Mouse (Mus musculus) c-Kit-positive CD71-positive TER-119-positive erythroid progenitor cells, embryonic 14.5 days (primary cell): ENCODE results near the gene Gm7073.

ENCODE experiments used
- DNase-seq: peaks from one replicate; pipeline ENCODE4 v3.0.0-alpha.2; 2013; ENCODE audit warnings: low spot score

Gm7073 gene

DNA sequence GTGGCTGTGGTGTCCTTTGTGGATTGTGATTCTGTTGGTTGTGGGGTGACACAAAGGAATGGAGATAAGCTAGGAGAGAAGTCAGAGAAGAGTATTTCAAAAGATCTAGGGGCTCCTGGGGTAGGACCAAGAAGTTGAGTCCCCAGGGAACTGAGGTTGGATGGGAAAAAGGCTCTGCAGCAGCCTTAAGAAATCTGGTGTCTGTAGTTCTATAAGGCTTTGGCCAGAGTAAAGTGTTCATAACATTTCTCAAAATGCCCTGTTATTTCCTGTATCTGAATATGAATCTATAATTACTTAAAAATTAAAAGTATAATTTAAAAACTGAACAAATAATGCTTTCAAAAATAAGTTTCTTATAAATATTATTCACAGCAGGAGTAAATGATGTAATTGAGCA, at the start of gene Gm7073:
Gm7073 (minus strand) TSS at position 101 of the 400 bp plus-strand sequence.
- DNase-seq, result no peak

- no peak for DNase-seq
Measured at GRCm38 (mm10) chrX:60570539-60570938, 31.5 kb upstream of the Gm7073 start.

DNA sequence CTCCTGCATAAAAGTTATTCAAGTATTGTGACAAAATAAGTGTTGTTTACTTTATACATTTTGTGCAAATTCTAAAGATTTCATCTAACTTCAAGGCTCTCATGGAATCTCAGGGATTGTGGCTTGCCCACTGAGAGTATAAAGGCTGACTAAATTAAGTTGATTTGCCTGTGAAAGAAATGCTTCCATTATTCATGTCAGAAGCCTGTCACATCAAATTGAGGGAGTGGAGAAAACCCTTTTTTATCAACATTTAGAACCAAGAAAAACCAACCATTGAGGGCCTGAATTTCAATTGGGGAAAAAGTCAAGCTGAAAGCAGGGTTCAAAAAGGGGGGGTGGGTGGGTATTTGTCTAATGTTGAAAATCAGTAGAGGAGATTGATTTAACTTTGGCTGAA, 30.0 kb upstream of the Gm7073 start:
- no peak for DNase-seq

DNA sequence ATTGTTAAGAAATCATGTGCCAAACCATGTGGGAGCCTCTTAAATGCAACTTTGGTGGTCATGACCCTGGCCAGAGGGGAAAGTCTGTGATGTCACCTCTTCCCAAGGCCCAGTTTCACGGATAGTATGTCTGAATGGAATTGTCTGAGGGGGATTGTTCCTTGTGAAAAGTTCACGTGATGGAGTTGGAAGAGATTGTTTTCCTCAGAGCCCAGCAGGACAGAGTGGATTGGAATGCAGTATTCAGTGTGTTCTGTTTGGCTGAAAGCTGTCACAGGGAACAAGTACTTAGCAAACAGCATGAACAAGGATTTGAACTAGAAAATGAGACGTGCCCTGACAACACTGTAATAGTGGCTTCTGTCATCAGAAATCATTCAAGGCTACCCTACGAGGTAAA, 16.2 kb upstream of the Gm7073 start:
- no peak for DNase-seq

DNA sequence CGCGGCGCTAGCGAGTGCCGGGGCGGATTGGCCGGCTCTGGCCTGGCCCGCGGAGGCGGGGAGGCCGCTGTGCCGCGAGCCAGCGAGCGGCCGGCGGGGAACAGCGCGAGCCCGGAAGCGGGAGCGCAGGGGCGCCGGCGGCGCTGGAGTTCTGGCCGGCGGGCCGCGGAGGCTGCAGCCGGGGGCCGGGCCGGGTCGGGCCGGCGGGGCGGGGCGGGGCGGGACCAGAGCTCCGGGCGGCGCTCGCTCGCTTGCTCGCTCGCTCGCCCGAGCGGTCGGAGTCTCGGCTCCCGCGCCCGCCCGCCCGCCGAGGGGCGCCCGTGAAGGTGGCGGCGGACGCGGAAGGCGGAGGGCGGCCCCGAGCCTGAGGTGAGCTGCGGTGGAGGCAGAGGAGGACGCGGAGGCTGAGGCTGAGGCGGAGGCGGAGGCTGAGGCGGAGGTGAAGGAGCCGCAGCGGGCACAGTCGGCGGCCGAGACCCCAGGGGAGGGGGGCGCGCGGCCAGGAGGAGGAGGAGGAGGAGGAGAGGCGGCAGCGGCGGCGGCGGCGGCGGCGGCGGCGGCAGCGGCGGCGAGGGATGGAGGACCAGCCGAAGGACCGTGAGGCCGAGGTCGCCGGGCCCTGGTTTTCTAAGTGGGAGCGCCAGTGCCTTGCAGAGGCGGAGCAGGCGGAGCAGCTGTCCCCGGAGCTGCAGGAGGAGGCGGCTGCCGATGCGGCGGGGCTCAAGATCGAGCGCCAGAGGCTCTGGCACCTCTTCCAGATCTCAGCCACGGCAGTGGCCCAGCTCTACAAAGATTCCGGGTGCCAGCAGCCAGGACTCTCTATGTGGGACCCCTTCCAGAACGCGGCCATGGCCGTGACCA, 8.6 kb upstream of the Gm7073 start:
- DNase-seq, result no peak

DNA sequence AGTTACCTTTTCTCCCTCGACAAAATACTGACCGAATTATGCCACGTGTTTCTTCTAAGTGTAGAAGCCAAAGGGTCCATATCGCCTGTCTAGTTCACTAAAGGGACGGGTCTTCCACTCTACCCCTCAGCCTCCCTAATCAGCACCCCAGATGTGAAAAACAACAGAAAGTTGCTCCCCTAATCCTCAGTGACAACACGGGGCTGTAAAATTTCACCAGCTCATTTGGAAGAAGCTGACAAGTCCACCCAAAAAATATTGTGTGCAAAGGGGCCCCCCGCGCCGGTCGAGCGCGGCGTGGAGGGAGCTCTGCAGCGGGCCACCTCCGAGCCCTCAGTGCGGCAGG, 8.0 kb upstream of the Gm7073 start:
- DNase-seq, result no peak

- no peak for DNase-seq
Measured at GRCm38 (mm10) chrX:60545906-60546305, 6.9 kb upstream of the Gm7073 start.

DNA sequence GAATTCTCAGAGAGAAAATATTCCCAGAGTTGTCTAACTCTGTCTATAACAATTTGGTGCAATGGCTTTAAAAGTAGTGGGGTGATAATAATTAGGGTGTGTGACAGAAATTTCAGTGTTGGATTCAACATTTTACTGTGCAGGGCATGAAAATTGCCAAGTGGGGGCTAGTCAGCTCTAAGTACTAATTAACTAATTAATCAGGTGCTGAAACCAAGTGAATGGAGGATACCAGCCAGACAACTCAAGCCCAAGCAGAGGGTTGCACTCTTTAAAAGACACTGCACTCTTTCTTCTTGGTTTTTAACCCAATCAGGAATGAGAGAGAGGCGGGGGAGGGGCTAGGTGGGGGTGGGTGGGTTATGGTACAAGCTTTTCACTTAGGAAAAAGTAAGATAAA, 6.4 kb upstream of the Gm7073 start:
- no peak for DNase-seq

DNA sequence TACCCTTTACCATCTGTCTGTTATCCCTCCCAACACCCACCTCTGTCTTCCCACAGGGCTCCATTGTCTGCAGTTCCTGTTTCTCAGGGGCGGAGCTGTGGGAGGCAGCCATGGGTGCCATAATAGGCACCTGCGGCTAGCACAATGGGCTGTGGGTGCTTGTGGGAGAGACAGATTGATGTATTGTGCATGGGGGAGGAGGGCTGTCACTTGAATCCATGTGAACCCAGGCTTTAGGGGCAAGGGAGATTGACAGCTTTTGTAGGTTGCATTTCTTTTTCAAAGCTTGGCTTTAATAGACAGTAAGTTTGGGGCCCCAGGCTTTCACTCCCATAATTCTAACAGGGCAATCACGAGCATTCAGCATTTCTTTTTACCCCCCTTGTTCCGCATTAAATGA, 5.0 kb upstream of the Gm7073 start:
- no peak for DNase-seq

DNA sequence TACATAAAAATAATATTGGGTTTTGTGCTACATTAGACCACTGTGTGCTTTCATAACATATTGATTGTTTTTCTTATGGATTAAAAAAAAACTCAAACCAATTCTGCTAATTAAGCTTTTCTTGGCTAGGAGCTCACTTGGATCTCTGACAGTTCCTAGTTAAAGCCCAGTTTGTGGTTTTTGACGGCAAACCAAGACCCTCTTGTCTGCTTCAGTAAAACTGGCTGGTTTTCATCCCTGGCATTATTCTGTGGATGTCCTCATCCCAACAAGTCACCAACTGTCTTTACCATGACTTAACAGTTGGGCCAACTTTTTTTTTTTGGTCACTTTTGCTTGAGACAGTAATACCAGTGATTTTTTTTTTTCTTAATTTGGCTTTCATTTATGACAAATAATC, 3.9 kb upstream of the Gm7073 start:
- DNase-seq, result no peak

DNA sequence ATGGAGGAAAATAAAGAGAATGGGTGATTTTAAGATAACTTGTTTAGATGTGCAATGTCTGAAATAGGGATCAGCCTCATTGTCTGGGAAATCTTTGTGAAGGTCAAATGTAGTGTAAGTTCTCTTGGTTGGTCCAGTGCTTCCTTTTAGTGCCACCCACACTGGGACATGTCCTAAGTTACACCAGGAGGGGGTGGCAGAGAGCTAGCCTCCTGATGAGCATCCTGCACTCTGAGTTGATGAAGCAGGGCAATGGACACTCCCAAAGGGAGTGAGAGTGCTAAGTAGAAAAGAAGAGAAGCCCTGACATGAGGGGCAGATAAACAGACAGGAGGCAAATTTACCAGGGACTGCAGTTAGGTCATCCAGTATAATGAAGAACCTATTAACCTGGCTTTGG, 35.1 kb downstream of the Gm7073 start:
- DNase-seq, result no peak

GRCm38 (mm10) chrX:60497750-60498149, 41.3 kb downstream of the Gm7073 start:
- DNase-seq, result no peak

- DNase-seq, result no peak
Measured at GRCm38 (mm10) chrX:60495308-60495707, 43.7 kb downstream of the Gm7073 start.

- DNase-seq, result peak; percentile 3
Measured at GRCm38 (mm10) chrX:60463786-60464185, 75.3 kb downstream of the Gm7073 start.

DNA sequence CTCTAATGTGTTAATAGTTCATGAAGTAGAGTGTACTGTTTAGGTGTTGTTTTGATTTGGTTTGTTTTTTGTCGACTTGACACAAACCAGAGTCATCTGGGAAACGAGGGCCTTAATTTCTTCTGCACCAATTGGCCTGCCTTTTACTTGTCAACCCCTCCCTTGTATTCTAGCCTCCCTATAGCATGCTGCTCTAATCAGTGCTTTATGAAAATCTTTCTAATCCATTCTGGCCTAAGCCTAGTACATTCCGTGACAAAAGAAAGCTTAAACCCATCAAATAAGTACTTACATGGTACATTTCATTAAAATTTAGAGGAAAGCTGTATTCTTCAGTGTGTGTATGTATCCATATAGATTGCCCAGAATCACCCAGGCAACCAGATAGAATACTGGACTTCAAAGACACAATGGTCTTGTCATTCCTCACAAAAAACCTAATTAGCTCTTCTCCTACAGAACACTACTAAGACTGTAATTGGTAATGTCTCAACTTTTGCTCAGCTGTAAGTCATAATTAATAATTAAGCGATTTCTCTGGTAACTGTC, 124.4 kb downstream of the Gm7073 start:
- DNase-seq, result no peak

DNA sequence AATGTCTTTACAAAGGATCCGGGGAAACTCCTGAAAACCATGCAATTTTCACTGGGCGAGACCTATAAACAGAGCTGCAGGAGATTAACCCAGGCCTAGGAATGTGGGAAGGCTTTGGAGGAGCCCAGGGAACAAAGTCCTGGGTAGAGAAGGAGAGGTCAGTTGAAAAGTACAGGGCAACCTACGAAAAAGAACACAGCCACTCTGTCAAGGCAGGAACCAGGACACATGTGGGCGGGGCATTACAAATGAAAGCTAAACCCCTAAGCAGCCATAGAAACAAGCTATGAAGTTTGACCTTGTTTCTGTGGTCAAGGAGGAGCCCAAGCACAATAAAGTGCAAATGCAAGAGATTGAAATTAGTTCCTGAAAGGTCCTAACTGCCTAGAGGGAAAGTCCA, 133.4 kb downstream of the Gm7073 start:
- no peak for DNase-seq

DNA sequence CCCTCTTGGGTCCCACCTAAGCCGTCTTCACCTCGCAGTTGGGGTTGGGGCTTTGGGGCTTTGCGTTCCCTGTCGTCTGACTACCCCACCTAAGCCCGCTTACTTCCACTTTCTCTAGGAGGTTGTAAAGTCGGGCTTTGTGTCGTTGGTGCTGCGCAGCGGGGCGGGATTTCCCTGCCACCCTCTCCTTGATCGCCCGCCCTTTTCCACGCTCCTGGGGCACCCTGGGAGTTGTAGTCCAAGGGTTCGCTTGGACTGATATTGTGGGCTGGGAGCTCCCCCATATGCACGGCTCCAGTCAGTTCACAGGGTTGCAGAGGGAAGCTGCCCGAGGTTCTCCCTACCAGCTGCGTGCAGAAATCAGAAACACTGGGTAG, 134.4 kb downstream of the Gm7073 start:
- peak; percentile 77 for DNase-seq

DNA sequence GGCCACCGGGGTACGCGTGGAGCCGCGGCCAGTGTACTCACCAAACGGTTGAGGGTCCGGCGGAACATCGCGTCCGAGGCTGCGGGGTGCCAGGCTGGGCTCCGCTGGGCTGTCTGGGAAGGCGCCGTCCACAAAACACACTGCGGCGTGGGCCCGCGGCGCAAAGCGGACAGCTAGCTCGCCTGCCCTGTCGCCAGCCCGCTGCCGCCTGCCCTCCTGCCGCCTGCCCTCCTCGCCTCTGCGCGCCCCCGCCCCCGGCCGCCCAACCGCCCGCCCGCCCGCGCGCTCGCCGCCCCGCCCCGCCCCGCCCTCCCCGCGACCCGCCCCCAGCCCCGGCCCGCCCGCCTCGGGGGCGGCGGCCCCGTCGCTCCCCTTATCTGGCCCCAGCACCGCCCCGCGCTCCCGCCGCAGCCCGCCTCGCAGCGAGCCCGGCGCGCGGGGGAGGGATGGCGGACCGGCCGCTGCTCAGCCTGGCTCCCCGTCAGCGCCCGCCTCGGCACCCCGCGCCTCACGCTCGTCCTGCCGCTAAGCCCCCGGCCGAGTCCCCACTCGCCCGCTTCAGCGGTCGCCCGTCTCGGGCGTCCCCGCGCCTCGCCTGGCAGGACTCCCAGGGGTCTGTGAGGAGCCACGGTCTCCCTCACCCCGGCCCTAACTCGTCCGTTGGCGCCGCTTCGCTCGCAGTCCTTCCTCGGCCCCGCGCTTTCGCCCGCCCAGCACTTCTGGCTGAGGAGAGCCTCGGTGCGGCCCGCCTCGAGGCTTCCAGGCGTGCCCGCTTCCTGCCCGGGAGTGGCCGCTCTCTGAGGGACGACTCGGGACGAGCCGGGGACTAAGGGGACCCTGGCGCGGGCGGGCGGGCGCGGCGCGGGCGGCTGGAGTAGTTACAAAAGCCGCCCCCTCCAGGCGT, 135.0 kb downstream of the Gm7073 start:
- DNase-seq, result peak; percentile 46

GRCm38 (mm10) chrX:60403062-60403763, 135.8 kb downstream of the Gm7073 start:
- DNase-seq, result no peak

- DNase-seq, result no peak
Measured at GRCm38 (mm10) chrX:60394292-60394691, 144.8 kb downstream of the Gm7073 start.

DNA sequence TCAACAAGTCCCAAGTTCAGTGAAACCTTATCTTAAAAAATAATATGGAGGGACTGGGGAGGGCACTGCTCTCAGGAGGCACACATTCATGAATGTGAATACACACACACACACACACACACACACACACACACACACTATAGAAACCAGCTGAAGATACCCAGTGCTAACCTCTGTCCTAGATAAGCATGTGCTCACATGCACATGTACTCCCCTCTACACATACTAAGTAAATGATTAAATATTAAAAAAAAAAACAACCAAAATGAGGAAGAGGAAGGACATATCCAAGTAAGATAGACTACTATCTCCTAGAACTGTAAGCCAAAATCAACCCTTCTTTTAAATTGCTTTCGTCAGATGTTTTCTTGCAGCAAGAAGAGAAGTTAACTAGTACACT, 152.2 kb downstream of the Gm7073 start:
- no peak for DNase-seq
